Mouse (Mus musculus): Measurements from ENCODE around the gene B830017H08Rik.

DNA sequence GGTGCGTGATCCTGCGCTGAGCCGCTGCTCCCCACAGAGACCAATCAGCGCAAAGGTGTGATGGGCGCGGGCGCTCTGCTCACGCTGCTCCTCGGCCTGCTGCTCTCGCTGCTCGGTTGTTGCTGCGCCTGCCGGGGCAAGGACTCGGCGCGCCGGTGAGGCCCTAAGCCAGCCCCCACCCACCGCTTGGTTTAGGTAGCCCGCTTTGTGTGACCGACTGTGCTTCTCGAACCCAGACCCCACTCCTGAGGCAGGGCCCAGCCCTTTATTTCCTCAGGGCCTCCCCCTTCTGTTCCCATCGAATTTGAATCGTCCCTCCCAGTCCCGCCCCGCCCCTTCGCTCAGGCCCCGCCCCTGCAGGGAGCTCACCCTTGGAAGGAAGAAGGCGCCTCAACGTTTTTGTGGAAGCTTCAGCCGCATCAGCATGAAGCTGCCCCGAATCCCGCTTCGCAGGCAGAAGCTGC lies 28.4 kb upstream of the B830017H08Rik start:
- no peak for TF ChIP-seq MYOG (IDR thresholded peaks at IDR 0.05; ENCODE audit: control insufficient read depth in 1 of 3, insufficient read depth in 1 of 3, insufficient read length in 2 of 3, low read depth in 2 of 3)
- TF ChIP-seq REST (IDR thresholded peaks at IDR 0.05; ENCODE audit: insufficient read depth, insufficient read length) = no peak
- no peak for TF ChIP-seq POLR2A (IDR thresholded peaks at IDR 0.05; ENCODE audit: insufficient read length, low read depth)
